Mouse (Mus musculus) urinary bladder, postnatal 36 days (tissue): ENCODE measurements around the gene Pagr1b.

Source experiments
- DNase-seq, 2 experiments: peaks; one replicate each; pipeline ENCODE4 v3.0.0; 2022; ENCODE audit warnings: low spot score in 2 of 2, mixed read lengths in 1 of 2

Pagr1b gene

GRCm38 (mm10) chr7:127020031-127020430 lies 3.7 kb upstream of the Pagr1b start:
- no peak for DNase-seq

- no peak for DNase-seq
Observed at GRCm38 (mm10) chr7:127019306-127019960, 3.1 kb upstream of the Pagr1b start.

GRCm38 (mm10) chr7:127018416-127019305 lies 2.4 kb upstream of the Pagr1b start:
- DNase-seq = no peak

- no peak for DNase-seq
Observed at GRCm38 (mm10) chr7:127017950-127018345, 1.7 kb upstream of the Pagr1b start.

- peak; percentile 91 to 96 for DNase-seq
Observed at GRCm38 (mm10) chr7:127016971-127017949, 976 bp upstream of the Pagr1b start, which contains the start of gene Pagr1a. TSS of gene Pagr1a (minus strand) at chr7:127017352.

- peak in 1 of 2 experiments; percentile 61 for DNase-seq
Observed at GRCm38 (mm10) chr7:127016486-127016938, 228 bp upstream of the Pagr1b start.

- DNase-seq = no peak
Observed at GRCm38 (mm10) chr7:127016081-127016480, 203 bp downstream of the Pagr1b start.

- DNase-seq = no peak
Observed at GRCm38 (mm10) chr7:127014993-127015392, 1.3 kb downstream of the Pagr1b start.

- peak; percentile 70 to 72 for DNase-seq
Observed at GRCm38 (mm10) chr7:127014320-127014719, 2.0 kb downstream of the Pagr1b start, which contains the start of gene Mvp. TSS of gene Mvp (minus strand) at chr7:127014621.

GRCm38 (mm10) chr7:127013385-127013784 lies 2.9 kb downstream of the Pagr1b start:
- DNase-seq = no peak

- no peak for DNase-seq
Observed at GRCm38 (mm10) chr7:127012845-127013244, 3.4 kb downstream of the Pagr1b start.

GRCm38 (mm10) chr7:127012374-127012773 lies 3.9 kb downstream of the Pagr1b start:
- DNase-seq = no peak

GRCm38 (mm10) chr7:127011717-127012116 lies 4.6 kb downstream of the Pagr1b start:
- no peak for DNase-seq

- DNase-seq = no peak
Observed at GRCm38 (mm10) chr7:127011051-127011450, 5.2 kb downstream of the Pagr1b start.

GRCm38 (mm10) chr7:127009307-127010085 lies 6.8 kb downstream of the Pagr1b start:
- no peak for DNase-seq

- peak; percentile 55 to 71 for DNase-seq
Observed at GRCm38 (mm10) chr7:127008239-127009019, 7.9 kb downstream of the Pagr1b start.

- DNase-seq = no peak
Observed at GRCm38 (mm10) chr7:127007313-127008024, 8.8 kb downstream of the Pagr1b start.

- DNase-seq = no peak
Observed at GRCm38 (mm10) chr7:127004122-127004875, 12.0 kb downstream of the Pagr1b start.
